Mouse (Mus musculus): ENCODE measurements around the gene Mtap. TPM values are rescaled to one million over a fixed set of nuclear protein-coding genes. Genes with fewer than 3 reads are reported as not detected.
A peak's percentile ranks its signal among the peaks of the same experiment; 100 is the strongest.

The Mtap gene
- total RNA-seq, 2 experiments from 2014 or later = 28.0 to 31.0 TPM

DNA sequence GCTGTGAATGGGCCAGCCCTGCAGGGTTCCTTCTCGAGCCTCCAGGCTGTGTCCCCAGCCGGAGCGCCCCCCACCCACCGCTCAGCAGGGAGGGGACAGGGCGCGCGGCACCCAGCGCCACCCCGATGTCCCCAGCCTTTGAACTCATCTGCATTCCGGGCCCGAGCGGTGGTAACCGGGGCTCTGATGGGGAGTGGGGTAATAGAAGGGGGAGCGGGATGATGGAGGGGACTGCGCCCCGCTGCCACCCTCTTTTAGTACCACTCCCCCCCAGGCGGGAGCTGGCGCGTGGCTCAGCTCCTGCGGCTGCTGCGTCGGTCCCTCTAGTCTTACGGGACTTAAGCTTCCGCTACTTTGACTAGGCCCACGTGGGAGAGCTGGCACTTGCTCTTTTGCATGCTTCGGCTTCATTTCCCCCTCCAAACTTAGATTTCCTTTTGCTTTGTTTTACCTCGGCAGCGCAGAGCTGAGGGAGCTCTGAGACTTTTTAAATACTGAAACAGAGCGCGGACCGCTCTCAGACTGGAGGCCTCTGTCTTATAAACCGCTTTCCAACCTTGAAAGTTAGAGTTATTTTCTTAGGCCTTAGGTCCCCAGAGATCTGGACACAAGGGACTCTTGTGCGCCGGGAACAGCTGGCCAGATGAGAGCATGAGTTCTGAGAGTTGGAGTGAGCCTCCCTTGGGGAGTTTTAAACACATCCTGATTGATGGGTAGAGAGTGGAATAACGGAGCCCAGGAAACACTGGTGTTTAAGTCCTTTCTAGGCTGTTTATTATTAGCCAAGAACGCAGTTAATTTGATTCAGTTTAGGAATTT is 829 bp downstream of the Mtap start:
- peak; percentile 60 for DNase-seq

DNA sequence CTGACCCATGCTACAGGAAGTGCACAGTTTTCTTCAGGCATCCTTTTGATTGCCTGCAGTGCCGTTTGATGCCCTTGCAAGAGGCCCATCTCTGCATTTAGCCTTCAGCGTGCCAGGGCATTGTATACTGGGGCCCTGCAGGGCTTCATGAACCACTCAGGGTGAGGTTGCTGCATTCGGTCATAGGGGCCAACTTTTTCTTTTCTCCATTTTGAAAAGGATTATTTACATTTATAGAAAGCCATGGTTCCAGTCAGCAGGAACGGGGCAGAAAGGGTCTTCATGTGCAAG is 1.4 kb downstream of the Mtap start:
- peak; percentile 12 for DNase-seq

DNA sequence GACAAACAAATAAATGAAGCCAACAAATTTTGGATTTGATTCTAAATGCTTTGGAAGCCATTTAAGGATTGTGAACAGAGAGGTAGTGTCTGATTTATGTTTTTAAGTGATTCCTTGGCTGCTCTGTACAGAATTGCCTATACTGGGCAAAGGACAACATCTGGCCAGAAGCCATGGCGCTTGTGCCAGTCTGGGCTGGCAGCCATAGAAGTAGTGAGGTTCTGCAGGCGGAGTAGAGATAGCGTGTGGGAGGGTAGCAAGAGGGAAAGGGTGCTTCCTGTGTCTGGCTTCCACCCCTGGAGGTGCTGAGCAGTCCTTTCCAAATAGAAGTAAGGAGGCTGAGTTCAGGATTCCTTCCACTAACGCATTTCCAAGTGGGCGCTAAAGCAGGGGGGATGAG is 3.9 kb downstream of the Mtap start:
- peak; percentile 89 for DNase-seq

DNA sequence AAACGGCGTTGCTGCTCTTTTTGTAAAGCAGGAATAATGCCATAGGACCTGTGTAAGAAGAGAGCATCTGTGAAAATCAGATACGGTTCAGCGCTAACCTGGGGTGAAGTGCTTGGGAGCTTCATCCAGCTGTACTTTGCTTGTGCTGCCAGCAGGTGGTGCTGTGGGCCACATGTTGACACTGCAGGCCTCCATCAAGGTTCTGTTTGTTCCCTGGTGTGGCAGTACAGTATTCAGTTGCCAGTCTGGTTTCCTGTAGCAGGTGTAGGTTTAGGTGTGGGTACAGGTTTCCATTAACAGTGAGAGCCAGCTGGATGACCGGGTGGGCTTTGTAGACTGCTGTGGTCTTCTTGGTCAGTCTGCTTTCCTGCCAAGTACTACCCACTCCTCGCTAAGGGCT is 8.5 kb downstream of the Mtap start:
- peak; percentile 87 for DNase-seq

DNA sequence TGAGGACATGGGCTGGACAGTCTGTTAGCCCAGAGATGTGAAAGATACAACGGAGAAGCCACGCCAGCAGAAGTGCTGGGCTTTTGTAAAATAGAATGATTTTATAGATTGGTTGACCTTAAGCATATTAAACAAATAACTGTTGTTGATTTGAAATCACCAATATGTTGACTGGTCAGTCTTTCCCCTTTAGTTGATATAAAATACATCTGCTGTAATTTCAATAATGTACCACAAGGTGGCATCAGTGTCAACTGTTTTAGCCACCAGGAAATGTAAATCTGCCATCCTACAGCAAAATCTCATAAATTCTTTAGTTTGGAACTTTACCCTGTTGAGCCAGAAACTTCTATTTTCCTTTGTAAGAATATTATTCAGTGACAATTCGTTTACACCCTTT is 9.4 kb downstream of the Mtap start:
- no peak for DNase-seq

DNA sequence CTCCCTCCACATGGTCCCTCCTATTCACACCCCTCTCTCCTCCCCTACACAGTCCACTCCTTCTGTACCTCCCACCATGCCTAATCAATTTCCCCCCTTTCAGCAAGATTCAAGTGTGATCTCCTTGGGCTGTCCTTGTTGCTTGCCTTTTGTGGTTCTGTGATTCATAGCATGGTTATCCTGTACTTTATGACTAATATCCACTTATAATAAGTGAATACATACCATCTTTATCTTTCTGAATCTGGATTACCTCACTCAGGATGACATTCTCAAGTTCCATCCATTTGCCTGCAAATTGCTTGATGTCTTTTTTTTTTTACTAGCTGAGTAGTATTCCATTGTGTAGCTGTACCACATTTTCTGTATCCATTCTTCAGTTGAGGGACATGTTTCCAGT is 12.3 kb downstream of the Mtap start:
- DNase-seq = no peak

DNA sequence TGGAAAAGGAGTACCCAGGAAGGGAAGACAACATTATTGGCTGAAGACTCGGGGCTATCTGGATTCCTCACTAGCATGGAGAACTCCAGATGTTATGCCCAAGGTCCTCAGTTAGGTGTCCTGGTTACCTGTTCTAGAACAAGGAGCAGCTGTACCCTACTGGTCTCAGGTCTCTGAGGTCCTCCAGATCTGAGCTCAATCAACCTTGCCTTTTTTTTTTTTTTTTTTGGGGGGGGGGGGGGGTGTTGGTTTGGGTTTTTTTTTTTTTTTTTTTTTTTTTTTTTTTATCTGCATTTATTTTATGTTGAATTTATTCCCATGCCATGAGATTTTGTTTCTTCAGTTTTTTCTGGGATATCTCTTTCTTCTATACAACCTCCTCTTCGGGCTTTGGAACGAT is 24.5 kb downstream of the Mtap start:
- no peak for DNase-seq

DNA sequence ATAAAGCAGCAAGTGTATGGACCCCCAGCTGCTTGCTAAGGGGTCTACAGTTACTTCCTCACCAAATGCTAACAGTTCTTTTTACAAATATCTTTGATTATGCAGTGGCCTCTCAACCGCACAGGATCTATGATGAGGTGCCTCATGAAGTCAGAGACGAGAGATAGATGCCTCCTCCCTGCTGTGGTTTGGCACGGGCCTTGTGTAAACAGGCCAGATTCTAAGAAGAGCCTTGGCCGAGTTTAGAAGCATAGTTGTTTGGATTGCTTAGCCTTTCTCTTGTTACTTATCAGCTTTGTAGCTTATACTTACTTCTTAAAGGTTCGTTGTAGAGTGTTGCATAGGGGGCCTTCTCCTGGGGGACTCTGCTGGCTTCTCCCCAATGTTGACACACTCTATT is 25.6 kb downstream of the Mtap start:
- DNase-seq = peak; percentile 25

DNA sequence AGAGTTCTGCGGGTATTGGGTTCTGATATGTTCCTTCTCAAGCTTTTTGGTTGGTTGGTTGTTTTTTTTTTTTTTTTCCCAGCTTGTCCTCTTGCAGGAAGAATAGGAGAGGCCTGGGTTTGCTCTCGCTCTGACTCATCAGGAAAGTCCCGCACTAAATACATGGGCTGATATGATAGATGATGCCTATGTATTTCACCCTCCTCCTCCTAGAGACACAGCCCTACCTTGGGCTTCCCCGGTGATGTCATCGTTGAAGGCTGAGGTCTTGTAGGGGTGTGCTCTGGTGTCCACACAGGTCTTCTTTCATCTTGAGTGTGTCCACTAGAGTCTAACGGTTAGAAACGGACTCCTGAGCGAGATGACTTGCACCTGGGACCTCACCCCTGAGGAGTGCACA is 26.7 kb downstream of the Mtap start:
- DNase-seq = no peak

DNA sequence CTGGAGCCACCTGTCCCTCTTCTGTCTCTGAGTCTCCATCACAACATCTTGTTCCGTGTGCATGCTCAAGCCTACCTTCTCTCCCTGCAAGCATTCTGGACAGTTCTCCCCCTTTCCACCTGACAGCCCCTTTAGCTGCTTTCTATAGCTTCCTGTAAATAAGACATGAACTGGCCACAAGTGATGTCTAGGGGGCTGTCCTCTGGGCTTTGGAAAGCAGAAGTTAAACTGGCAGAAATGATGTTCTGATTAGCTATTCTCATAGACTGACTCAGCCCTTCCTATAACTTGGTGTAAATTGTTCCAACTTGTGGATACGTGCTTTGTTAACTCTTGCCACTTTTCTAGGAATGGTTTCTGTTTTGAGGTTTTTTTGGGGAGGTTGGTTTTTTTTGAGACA is 27.8 kb downstream of the Mtap start:
- no peak for DNase-seq

DNA sequence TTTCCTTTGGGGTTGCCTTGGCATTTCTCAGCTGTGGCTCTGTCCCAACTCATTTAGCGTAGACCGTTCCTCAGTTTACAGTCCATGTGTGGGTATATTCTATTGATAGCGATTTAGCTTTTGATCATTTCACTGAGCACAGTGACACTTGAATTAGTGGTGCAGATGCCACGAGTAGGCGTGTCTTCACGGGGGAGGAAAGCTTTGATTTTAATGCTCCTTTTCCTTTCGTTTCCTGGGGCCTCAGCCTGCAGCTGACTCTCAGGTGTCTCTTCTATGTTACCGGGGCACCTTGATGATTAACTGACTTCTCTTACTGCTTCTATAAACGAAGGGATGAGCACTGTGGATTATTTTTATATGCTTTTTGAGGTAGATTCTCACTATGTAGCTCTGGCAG is 32.0 kb downstream of the Mtap start:
- no peak for DNase-seq

DNA sequence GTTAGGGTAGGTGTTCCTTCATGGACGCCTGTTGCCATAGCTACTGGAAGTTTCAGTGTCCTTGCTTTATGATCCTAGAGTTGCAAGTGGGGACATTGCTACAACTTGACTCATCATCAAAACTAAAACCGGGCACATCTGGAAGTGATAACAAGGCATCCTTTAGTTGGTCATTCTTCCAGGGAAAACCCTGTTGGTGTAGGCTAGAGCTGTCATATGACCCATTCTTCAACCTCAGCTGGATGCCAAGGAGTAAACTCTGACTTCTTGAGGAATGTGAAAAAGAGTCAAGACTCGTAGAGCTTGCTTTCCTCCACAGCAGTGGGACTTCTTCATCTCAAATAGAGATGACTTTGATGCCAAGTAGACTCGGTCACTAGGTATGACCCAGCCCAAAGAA is 32.8 kb downstream of the Mtap start:
- DNase-seq = no peak

DNA sequence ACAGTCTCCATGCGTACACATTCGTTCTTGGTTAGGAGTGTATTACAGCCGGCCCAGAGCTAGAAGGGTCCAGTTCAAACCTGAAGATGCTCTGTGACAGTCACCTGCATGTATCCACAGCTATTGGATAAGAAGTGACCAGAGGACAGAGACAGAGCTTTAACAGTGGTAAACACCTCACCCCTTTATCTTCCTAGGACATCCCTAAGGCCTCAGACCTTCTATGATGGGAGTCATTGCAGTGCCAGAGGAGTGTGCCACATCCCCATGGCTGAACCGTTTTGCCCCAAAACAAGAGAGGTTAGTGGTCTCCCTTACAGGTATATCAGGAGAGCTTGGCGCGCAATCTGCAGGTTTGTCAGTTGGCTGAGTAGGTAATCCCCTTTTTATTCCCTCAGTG is 34.0 kb downstream of the Mtap start:
- DNase-seq = no peak

DNA sequence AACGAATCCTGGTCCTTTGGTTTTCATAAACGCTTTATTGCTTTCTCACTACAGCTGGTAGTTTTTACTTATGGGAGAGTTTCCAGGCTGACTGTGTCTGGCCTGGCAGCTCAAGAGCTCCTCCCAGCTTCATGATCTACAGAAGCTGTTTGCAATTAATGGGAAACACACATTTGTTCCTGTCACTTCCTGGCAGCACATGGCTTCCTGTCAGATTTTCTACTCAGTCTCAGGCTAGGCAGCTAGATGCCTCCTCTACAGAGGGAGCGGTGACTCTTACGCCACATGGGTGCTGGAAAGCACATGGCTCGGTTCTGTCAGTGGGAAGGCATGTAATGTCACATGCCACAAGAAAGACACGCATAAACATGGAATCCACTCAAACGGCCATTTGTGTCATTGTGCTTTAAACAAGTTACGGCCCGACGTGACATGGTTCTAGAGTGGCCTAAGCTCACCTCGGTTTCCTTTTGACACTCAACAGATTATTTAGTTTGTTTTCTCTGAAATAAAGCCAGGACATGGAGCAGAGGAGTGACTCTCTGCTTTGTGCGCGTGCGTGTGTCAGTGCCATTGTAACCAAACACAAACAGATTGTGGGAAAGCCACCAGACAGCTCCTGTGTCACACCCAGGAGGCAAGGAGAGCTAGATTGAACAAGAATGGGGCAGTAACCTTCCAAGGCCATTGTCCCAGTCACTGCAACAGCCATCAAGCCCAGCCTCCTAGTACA is 36.1 kb downstream of the Mtap start:
- no peak for DNase-seq

DNA sequence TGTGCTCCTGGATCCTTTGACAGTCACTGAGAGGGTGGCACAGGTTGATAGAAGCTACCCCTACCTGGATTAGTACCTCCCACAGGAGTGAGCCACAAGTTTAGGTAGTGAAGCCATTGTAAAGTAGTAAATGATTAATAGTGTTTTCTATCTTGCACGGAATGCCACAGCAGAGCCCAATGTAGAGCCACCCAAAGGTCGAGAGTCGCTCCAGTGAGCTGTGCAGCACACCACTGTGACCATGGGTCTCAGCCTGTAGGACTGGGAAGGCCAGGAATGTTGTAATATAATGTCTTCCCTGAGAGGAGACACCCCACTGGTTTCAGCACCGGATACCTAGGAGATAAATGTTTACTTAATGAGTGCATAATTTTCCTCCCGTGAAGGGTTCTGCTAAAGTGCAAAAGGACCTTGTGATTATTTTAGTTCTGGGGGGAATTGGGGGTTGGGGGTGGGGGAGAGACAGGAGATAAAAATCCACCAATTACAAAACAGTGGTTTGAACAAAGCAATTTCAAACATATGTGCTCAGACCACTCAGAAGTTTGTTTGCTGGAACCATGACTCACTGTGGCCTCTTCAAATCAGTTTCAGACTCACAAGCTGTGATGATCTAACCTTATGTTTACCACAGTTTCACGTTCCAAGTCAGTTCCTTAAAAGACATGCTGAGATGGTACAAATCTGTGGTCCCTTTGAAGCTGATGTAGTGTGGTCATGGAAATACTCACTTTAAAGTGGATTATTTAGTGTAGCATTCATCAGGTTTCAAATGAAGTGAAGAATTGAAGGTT is 40.8 kb downstream of the Mtap start:
- DNase-seq = no peak

DNA sequence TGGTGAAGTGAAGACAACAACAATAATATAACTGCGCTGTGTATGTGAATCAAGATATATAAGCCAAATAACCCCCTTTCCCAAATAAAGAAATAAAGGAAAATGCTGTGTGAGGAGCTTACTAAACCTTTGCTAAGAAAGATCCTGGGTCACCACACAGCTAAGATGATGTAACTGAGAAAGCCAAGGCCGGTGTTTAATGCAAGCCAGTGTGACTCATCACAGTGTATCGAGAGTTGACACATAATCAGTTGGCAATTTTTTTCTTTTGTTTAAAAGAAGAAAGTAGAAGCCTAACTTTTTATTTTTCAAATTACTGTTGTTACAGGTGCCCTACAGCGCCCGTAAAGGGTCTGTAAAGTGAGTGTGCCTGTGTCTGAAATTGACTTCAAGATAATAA is 43.2 kb downstream of the Mtap start:
- DNase-seq = peak; percentile 30

DNA sequence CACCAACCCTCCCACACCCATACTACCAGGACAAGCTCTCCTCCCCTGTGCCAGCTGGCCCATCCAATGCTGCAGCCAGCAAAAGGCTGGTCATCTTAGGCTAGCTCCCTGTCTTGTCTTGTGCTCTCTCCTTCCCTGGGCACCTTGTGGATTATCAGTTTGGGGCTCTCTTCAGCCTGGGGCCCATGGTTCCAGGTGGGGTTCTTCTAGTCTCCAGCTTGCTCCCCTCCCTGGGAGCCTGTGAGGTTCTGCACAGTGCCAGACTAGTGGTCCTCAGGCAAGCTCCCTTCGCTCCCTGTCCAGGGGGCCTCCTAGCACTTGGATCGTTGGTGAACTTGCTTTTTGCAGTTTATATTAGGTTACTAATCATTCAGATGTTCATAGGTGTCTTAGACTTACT is 44.7 kb downstream of the Mtap start:
- no peak for DNase-seq

DNA sequence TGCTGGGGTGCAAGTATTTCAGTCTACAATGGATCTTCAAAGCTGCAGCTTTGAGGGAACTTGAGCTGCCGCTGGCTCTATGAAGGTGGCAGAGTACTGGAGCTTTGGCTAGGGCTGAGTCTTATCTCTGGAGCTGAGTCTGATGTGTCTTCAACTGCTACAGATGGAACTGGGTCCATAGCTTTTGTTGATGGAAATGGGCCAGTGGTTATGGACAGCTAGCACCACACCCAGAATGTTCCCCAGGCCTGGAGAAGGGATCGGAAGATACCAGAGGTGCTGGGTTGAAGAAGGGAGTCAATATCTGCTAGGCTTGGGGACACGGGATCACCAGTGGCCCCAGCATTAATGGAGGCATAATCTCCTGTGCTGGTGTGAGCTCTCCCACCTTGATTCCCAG is 45.6 kb downstream of the Mtap start:
- no peak for DNase-seq

DNA sequence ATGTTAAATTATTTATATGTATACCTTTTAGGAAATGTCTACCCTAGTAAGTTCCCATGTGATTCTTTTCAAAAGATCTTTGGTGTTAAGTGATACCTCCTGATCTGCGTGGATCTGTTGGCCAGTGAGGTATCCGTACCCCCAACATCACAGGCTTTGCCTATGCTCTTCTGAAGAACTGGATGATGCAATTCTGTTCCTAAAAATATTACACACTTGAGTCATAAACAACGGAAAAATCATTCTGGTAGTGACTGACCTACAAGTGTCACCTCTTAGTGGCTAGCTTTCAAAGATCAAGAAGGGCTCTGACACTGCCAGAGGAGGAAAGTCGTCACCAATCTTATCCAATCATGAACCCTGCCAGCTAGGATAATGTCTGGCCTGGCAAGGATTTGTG is 58.6 kb downstream of the Mtap start:
- no peak for DNase-seq

DNA sequence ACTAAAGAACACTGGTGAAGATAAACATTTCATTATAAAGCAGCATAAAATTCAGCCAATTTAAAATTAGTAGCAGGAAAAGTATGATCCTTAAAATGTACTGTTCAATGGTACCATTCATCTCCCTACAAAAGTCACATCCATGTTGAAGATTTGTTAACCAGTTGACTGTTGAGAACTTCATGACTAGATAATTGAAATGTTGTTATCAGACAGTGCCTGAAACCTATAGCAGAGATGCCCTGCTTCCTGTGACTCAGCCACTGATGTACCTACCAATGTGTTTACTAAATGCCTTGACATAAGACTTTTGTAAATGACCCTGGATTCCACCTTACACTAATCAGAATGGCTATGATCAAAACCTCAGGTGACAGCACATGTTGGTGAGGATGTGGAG is 60.2 kb downstream of the Mtap start:
- no peak for DNase-seq

DNA sequence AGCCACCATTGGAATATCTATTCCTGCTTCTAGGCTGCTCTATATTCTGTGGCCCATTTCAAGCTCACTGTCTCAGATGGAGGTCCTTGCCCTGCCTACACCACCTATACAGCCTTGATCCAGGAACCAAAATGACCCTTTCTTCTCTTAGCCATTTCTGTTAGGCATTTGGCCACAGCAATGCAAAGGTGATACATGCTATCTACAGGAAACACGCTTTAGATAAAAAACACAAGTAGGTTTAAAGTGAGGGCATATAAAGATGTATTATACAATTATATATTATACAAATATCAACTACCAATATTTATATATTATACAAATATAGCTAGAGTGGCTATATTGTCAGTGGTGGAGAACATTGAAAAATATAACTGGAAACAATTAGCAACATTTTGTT is 63.9 kb downstream of the Mtap start:
- no peak for DNase-seq

DNA sequence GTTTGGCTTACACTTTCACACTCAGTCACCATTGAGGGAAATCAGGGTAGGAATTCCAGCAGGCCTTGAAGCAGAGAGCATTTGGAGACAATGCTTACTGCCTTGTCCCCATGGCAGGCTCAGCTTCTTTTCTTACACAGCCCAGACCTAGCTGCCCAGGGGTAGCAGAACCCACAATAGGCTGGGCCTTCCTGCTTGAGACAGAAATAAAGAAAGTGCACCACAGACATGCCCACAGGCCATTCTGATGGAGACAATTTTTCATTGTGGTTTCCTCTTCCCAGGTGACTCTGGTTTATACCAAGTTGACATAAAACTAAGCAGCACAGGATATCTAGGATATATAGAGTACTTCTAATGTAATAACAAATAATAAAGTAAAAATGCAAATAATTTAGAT is 72.4 kb downstream of the Mtap start:
- no peak for DNase-seq

DNA sequence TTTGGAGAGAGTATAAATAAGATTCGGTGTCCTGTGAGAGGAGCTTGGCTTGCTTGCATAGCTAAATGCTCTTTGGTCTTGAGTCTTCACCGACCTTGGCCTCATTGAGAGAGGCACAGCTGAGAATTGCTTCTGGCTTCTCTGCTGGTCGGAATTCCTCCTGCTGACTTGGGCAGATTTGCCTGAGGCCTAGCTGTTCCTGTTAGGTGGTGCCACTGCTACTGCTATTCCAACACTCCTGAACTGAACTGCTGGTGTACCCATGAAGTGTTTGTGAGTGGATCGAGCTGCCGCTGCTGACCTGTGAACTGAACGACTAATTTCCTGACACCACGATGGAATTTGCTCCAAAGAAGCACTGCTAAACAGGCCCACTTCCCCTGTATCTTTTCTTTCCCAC is 73.4 kb downstream of the Mtap start:
- DNase-seq = peak; percentile 1

DNA sequence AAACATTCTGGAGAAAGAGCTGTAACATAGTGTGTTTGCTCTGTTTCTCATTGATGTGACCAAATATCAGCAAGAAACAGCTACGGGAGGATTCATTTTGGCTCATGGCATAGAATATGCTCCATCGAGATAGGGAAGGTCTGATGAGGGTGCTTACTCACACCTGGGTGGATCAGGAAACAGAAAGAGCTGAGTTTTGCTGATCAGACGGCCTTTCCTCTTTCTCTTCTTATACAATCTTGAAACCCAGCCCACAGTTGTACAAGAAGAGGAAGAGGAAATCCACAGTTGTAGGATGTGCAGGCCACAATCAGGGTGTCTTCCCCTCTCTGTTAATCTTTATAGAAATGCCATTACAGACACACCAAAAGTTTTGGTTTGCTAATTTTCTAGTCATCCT is 75.3 kb downstream of the Mtap start:
- no peak for DNase-seq

Data from adrenal gland, postnatal 10 days (tissue).